Mouse (Mus musculus): Measurements from ENCODE around the gene Vezt. TPM values are rescaled to one million over a fixed set of nuclear protein-coding genes. Genes with fewer than 3 reads are reported as not detected.

Gene Vezt
- 53.2 and 56.2 TPM in 2 replicates for polyA plus RNA-seq (2012; rRNA removed)

DNA sequence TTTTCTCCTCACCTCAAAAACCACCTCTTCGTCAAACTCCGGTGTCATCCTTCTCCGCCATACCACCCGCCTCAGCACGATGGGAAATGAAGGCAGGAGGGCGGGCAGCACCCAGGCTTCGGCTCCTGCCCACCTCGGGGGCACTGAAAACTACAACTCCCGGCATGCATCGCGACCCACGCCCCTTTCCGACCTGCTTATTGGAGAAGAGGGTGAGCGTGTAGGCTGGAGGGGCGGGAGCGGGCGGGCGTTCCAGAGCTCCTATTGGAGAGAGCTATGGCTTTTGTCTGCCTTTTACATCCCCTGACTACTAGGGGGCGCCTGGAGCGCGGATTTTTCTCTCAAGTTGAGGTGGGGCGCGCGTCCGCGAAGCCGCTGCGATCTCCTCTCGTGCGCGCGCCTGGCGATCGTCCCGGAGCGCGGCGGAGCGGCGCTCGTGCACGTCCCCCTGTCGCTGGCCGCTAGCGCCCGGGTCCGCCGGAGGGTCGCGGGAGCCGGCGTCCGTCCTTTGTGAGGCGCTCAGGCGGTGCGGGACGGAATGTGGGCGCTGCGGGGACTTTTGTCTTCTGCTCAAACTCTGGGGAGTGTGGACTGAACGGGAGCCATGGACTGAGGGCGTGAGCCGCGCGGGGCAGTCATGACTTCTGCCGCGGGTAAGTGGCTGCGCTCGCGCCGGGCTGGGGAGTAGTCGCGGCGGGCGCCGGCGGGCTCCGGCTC lies at the start of gene Vezt, which contains the start of gene Fgd6:
TSS of gene Vezt (minus strand) at position 160 of the 717 bp plus-strand sequence.
TSS of gene Fgd6 (plus strand) at position 344 of the 717 bp plus-strand sequence.
- peak; percentile 100 for DNase-seq (ENCODE audit: low read depth)

GRCm38 (mm10) chr10:94082040-94082734 lies 46.6 kb upstream of the Vezt start:
- TF ChIP-seq POLR2A (IDR thresholded peaks at IDR 0.05; ENCODE audit: borderline replicate concordance, extremely low read depth, insufficient read depth, insufficient read length, poor library complexity, severe bottlenecking) = no peak
- TF ChIP-seq CTCF (IDR thresholded peaks at IDR 0.05; ENCODE audit: borderline replicate concordance, extremely low read depth, insufficient read depth, insufficient read length) = no peak
- no peak for DNase-seq (ENCODE audit: low read depth)

More for the DNA sequence above, at the start of gene Vezt, which contains the start of gene Fgd6:
- TF ChIP-seq POLR2A (IDR thresholded peaks at IDR 0.05; ENCODE audit: borderline replicate concordance, extremely low read depth, insufficient read depth, insufficient read length, poor library complexity, severe bottlenecking) (peak; percentile 89), CTCF (IDR thresholded peaks at IDR 0.05; ENCODE audit: borderline replicate concordance, extremely low read depth, insufficient read depth, insufficient read length) (peak; percentile 72; the same call in 1 of the 2 replicates)

- TF ChIP-seq POLR2A (IDR thresholded peaks at IDR 0.05; ENCODE audit: borderline replicate concordance, extremely low read depth, insufficient read depth, insufficient read length, poor library complexity, severe bottlenecking) (no peak), CTCF (IDR thresholded peaks at IDR 0.05; ENCODE audit: borderline replicate concordance, extremely low read depth, insufficient read depth, insufficient read length) (no peak)
- no peak for DNase-seq (ENCODE audit: low read depth)
Measured at GRCm38 (mm10) chr10:94080740-94081139, 45.1 kb upstream of the Vezt start.

DNA sequence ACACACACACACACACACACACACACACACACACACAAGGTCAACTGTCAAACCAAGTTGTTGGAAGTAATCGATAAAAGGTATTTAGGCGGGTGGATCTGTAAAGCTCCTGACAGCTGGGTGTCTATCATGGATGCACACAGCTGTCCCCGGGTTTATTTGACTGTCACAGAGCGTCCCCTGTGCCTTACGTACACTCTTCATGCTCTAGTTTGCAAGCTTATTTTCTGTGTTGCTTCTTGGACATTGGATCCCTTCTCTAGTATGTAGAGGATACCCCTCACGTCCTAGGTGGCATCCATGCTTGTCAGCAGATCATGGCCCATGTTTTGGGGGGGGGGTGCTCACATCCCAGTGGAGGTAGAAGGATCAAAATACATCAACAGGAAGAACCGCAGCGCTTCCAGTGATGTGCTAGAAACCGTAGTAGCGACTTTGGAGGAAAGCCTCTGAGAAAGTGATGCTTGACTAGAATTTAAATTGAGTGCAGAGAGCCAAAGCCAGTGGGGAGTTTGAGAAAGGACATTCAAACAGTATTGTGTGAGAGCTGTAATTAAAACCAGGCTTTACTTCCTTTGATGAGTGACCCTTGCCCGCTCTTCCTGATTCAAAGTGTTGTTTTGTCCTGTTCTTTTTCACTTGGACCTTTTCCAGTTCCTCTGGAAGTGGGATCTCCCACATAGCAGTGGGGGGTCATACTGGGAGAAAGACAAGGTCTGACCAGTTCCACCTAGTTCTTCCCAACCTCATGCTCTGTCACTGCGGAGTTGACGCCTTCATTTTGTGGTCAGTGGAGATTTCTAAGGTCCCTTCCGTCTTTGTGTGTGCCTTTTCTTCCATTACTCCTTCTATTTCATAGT lies 41.6 kb upstream of the Vezt start:
- TF ChIP-seq CTCF (IDR thresholded peaks at IDR 0.05; ENCODE audit: borderline replicate concordance, extremely low read depth, insufficient read depth, insufficient read length) (no peak), POLR2A (IDR thresholded peaks at IDR 0.05; ENCODE audit: borderline replicate concordance, extremely low read depth, insufficient read depth, insufficient read length, poor library complexity, severe bottlenecking) (no peak)
- peak; percentile 68 for DNase-seq (ENCODE audit: low read depth)

GRCm38 (mm10) chr10:94072916-94073465 lies 37.4 kb upstream of the Vezt start:
- no peak for TF ChIP-seq CTCF (IDR thresholded peaks at IDR 0.05; ENCODE audit: borderline replicate concordance, extremely low read depth, insufficient read depth, insufficient read length)
- TF ChIP-seq POLR2A (IDR thresholded peaks at IDR 0.05; ENCODE audit: borderline replicate concordance, extremely low read depth, insufficient read depth, insufficient read length, poor library complexity, severe bottlenecking) = no peak
- no peak for DNase-seq (ENCODE audit: low read depth)

DNA sequence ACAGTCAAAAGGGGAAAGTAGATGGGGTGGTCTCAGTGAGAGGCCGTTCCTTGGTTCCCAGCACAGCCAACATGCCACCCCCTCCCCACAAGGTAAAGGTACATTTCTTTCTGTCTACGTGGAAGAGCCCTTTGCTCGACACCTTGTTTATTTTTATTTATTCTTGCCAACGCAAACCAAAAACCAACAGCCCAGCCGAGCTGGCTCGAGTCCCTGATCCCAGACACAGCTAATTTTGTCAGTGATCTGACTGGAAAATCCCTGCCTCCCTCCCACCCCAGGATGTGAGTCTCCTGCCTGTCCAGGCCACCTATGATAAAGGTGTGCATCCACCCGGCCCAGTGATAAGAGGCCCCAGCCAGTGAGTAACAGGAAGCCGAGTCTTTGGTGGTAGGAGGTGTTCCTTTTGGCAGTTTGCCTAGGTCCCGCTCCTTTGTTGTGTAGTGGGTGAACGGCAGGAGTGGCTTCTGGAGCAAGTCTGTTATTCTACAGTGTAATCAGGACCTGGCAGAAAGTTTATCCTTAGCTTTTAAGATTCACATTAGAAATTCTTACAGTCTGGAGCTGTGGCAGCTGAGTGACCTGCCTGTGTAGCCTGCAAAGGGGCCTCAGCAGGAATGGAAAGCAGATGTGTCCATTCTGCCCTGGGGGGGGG lies 36.8 kb upstream of the Vezt start:
- DNase-seq (ENCODE audit: low read depth) = peak; percentile 56
- TF ChIP-seq CTCF (IDR thresholded peaks at IDR 0.05; ENCODE audit: borderline replicate concordance, extremely low read depth, insufficient read depth, insufficient read length) (no peak), POLR2A (IDR thresholded peaks at IDR 0.05; ENCODE audit: borderline replicate concordance, extremely low read depth, insufficient read depth, insufficient read length, poor library complexity, severe bottlenecking) (no peak)

DNA sequence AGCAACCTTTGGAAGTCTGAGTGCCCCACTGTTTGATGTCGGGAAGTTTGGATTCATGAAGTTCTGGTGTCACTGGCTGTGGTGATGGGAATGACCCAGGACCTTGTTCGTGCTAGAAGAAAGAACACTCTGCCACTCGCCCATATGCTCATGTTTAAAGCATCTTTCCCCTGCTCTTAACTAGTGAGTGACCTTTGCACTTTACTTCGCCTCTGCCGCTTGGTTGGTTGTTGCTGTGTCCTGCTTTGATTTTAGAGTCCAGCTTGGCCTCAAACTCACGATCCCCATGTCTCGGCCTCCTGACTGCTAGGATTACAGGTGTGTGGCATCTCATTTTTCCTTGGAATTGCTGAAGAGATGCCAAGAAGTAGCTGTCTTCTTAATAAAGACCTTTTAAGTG lies 36.0 kb upstream of the Vezt start:
- TF ChIP-seq POLR2A (IDR thresholded peaks at IDR 0.05; ENCODE audit: borderline replicate concordance, extremely low read depth, insufficient read depth, insufficient read length, poor library complexity, severe bottlenecking) = no peak
- TF ChIP-seq CTCF (IDR thresholded peaks at IDR 0.05; ENCODE audit: borderline replicate concordance, extremely low read depth, insufficient read depth, insufficient read length) = no peak
- DNase-seq (ENCODE audit: low read depth) = no peak

- no peak for DNase-seq (ENCODE audit: low read depth)
- no peak for TF ChIP-seq CTCF (IDR thresholded peaks at IDR 0.05; ENCODE audit: borderline replicate concordance, extremely low read depth, insufficient read depth, insufficient read length)
- no peak for TF ChIP-seq POLR2A (IDR thresholded peaks at IDR 0.05; ENCODE audit: borderline replicate concordance, extremely low read depth, insufficient read depth, insufficient read length, poor library complexity, severe bottlenecking)
Measured at GRCm38 (mm10) chr10:94068701-94069100, 33.1 kb upstream of the Vezt start.

DNA sequence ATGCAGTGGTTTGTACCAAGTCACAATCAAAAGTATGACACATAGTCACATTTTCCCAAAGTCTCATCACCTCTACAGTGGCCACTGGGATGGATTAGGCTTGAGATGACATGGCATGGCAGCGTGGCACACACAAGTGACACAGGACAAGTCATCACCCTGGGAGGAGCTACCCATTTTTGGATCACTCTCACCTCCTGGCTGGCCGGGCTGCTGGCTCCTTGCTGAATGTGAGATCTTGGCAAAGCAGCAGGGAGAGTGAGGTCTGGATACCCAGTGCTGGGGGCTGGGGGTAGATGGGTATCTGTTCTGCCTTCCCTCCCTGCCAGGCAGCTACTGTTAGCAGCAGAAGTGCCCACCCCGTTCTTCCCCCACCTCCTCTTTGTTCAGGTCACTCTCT lies 31.3 kb upstream of the Vezt start:
- TF ChIP-seq POLR2A (IDR thresholded peaks at IDR 0.05; ENCODE audit: borderline replicate concordance, extremely low read depth, insufficient read depth, insufficient read length, poor library complexity, severe bottlenecking) = no peak
- no peak for TF ChIP-seq CTCF (IDR thresholded peaks at IDR 0.05; ENCODE audit: borderline replicate concordance, extremely low read depth, insufficient read depth, insufficient read length)
- no peak for DNase-seq (ENCODE audit: low read depth)

GRCm38 (mm10) chr10:94062357-94062756 lies 26.7 kb upstream of the Vezt start:
- no peak for TF ChIP-seq CTCF (IDR thresholded peaks at IDR 0.05; ENCODE audit: borderline replicate concordance, extremely low read depth, insufficient read depth, insufficient read length)
- TF ChIP-seq POLR2A (IDR thresholded peaks at IDR 0.05; ENCODE audit: borderline replicate concordance, extremely low read depth, insufficient read depth, insufficient read length, poor library complexity, severe bottlenecking) = no peak
- DNase-seq (ENCODE audit: low read depth) = no peak
